Mouse (Mus musculus) embryonic facial prominence, embryonic 11.5 days (tissue): ENCODE measurements around the gene Ntrk2. TPM values are rescaled to one million over a fixed set of nuclear protein-coding genes. Genes with fewer than 3 reads are reported as not detected.

ENCODE experiments used
- ATAC-seq: fragments of 200-750 bp; cut with Nextera tagmentation; replicated peaks from 2 replicates; pipeline ENCODE4 v1.8.0; 2017; ENCODE audit warnings: low read depth; ENCODE audit not compliant: insufficient number of reproducible peaks, low FRiP score, low TSS enrichment
- DNase-seq: peaks from one replicate; pipeline ENCODE4 v3.0.0-alpha.2; 2015; ENCODE audit warnings: low spot score
- H3K27ac ChIP-seq: fragments of 300-500 bp; sonication (generic); replicated peaks from 2 replicates; pipeline ENCODE4 v1.5.1; 2014; ENCODE audit warnings: mild to moderate bottlenecking, low read depth, low read length, control low read depth
- H3K27me3 ChIP-seq: fragments of 300-500 bp; sonication (generic); 2 replicates; pipeline ENCODE4 v1.6.1; 2014; ENCODE audit warnings: mild to moderate bottlenecking, low read length, moderate library complexity, mixed read lengths; ENCODE audit not compliant: control insufficient read depth, insufficient read depth
- H3K36me3 ChIP-seq: fragments of 300-500 bp; sonication (generic); replicated peaks from 2 replicates; pipeline ENCODE4 v1.6.1; 2014; ENCODE audit warnings: low read depth, mild to moderate bottlenecking, low read length, moderate library complexity, mixed read lengths; ENCODE audit not compliant: control insufficient read depth, insufficient read depth
- H3K4me1 ChIP-seq: fragments of 300-500 bp; sonication (generic); 2 replicates; pipeline ENCODE4 v1.6.1; 2014; ENCODE audit warnings: low read length, mixed read lengths; ENCODE audit not compliant: control insufficient read depth, insufficient read depth
- H3K4me2 ChIP-seq: fragments of 300-500 bp; sonication (generic); 2 replicates; pipeline ENCODE4 v1.6.1; 2014; ENCODE audit warnings: low read depth, mild to moderate bottlenecking, control low read depth, low read length, moderate library complexity
- H3K4me3 ChIP-seq: fragments of 300-500 bp; sonication (generic); 2 replicates; pipeline ENCODE4 v1.5.1; 2014; ENCODE audit warnings: low read depth, low read length, control low read depth
- H3K9ac ChIP-seq: fragments of 300-500 bp; sonication (generic); replicated peaks from 2 replicates; pipeline ENCODE4 v1.6.1; 2014; ENCODE audit warnings: mild to moderate bottlenecking, control low read depth, low read length
- H3K9me3 ChIP-seq: fragments of 300-500 bp; sonication (generic); replicated peaks from 2 replicates; pipeline ENCODE4 v1.6.1; 2016; ENCODE audit warnings: mild to moderate bottlenecking, low read length, inconsistent platforms, mixed read lengths; ENCODE audit not compliant: control insufficient read depth
- WGBS: fragments of 180-500 bp; shearing (Covaris S2); extraction: QIAGEN DNeasy Blood & Tissue Kit; methylation state at CpG from one replicate; pipeline ENCODE4 v1.1.7; 2014; 5-methylcytosine and 5-hydroxymethylcytosine counted together
- polyA plus RNA-seq: library from polyadenylated mRNA; unstranded; fragments of >200 nt; fragmentation: Nextera tagmentation; extraction: Ambion mirVana; gene quantifications from 2 replicates; pipeline ENCODE4 v1.2.1, GENCODE M21; 2014

Ntrk2 gene
- polyA plus RNA-seq, 1 experiment from 2014 or later, result 13.6 TPM

DNA sequence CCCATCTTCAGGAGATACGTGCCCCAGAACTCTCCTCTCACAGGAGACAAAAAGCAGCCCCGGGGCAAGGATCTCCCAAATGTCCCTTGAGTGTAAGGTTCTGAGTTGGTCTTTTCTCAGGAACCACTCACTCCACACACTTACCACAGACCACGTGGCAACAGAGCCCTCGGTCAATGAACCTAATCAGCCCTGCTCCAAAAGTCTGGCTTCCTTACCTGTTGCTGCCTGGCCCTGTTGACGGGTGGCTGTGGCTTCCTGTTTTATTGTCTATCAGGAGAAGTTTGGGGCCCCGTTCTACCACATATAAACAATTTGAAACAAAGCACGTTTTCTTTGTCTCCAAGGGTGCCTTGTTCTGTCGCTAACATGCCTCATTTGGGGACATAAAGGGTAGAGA, 357.6 kb downstream of the Ntrk2 start:
- Histone ChIP-seq H3K4me2 (no peak overlapping the region), H3K27ac (no peak overlapping the region), H3K9me3 (no peaks in the 10 kb centered on the region), H3K4me1 (no peaks in the 10 kb centered on the region), H3K4me3 (no peak overlapping the region), H3K27me3 (no peaks in the 10 kb centered on the region), H3K9ac (no peak overlapping the region), H3K36me3 (no peaks in the 10 kb centered on the region)
- DNase-seq (no peak), ATAC-seq (no peak)
- 78% methylated on average over 8 of the region's 8 CpGs for whole genome bisulfite sequencing

DNA sequence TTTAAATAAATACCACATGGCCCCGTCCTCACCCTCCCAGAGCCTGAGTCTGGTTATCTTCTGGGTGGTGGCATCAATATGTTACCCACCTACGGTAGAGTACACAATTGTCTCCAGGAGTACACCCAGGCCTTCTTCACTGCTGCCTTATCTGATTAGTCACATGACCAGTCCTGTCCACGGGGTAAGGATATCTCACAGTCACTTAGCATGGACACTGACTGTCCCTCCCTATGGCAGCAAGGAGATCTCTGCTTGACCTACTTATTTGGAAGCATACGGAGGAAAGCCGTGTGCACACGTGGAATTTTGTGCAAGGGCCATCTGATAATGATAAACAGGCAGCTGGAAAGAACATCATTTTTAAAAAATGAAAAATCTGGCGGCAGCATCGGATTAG, 367.5 kb downstream of the Ntrk2 start:
- Histone ChIP-seq H3K27me3 (no peaks in the 10 kb centered on the region), H3K4me1 (no peaks in the 10 kb centered on the region), H3K9ac (no peak overlapping the region), H3K27ac (no peak overlapping the region), H3K9me3 (no peaks in the 10 kb centered on the region), H3K4me2 (no peak overlapping the region), H3K36me3 (no peaks in the 10 kb centered on the region), H3K4me3 (no peak overlapping the region)
- 73% methylated on average over 8 of the region's 8 CpGs for WGBS
- ATAC-seq (no peak), DNase-seq (no peak)

GRCm38 (mm10) chr13:59176021-59176420, 369.7 kb downstream of the Ntrk2 start:
- Histone ChIP-seq H3K4me2 (no peak overlapping the region), H3K4me3 (no peak overlapping the region), H3K9ac (no peak overlapping the region), H3K27me3 (no peaks in the 10 kb centered on the region), H3K36me3 (no peaks in the 10 kb centered on the region), H3K27ac (no peak overlapping the region), H3K9me3 (no peaks in the 10 kb centered on the region), H3K4me1 (no peaks in the 10 kb centered on the region)
- 83% methylated on average over 3 of the region's 3 CpGs for WGBS
- ATAC-seq (no peak), DNase-seq (no peak)

GRCm38 (mm10) chr13:59176485-59176884, 370.1 kb downstream of the Ntrk2 start:
- no peak overlapping the region for H3K27ac ChIP-seq
- no peak for DNase-seq

GRCm38 (mm10) chr13:59177003-59177402, 370.6 kb downstream of the Ntrk2 start:
- no peak overlapping the region for H3K4me2 ChIP-seq
- H3K36me3 ChIP-seq, result no peaks in the 10 kb centered on the region
- no peak overlapping the region for H3K27ac ChIP-seq
- no peaks in the 10 kb centered on the region for H3K27me3 ChIP-seq
- no peak for ATAC-seq
- peak; percentile 54 for DNase-seq
- H3K9me3 ChIP-seq, result no peaks in the 10 kb centered on the region
- no peak overlapping the region for H3K4me3 ChIP-seq
- H3K4me1 ChIP-seq, result no peaks in the 10 kb centered on the region
- H3K9ac ChIP-seq, result no peak overlapping the region
- 68% methylated on average over 9 of the region's 9 CpGs for WGBS

More at GRCm38 (mm10) chr13:59176485-59176884, 370.1 kb downstream of the Ntrk2 start:
- Histone ChIP-seq H3K9me3 (no peaks in the 10 kb centered on the region), H3K4me3 (no peak overlapping the region), H3K27me3 (no peaks in the 10 kb centered on the region), H3K4me1 (no peaks in the 10 kb centered on the region), H3K9ac (no peak overlapping the region), H3K4me2 (no peak overlapping the region), H3K36me3 (no peaks in the 10 kb centered on the region)
- WGBS, result 85% methylated on average over 9 of the region's 9 CpGs
- no peak for ATAC-seq

DNA sequence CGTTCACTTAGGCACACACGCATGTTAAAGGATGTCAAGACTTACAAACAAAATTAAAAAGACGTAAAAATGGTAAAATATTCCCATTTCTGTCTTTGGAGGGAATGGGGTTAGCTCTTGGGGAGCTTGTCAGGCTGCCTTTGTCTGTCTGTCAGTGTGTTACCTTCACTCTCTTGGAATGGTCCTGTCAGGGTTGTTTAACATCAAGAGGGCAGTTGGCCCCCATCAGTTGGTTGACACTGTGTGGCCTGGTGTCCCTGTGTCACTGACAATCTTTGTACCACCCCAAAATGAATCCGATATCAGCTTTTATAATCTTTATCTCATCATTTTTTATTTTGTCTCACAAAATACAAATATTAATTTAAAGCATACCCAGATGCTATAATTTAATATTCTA, 373.6 kb downstream of the Ntrk2 start:
- Histone ChIP-seq H3K27ac (no peak overlapping the region), H3K9me3 (no peaks in the 10 kb centered on the region), H3K4me2 (no peak overlapping the region), H3K9ac (no peak overlapping the region), H3K4me1 (no peaks in the 10 kb centered on the region), H3K4me3 (no peak overlapping the region), H3K27me3 (no peaks in the 10 kb centered on the region), H3K36me3 (no peaks in the 10 kb centered on the region)
- DNase-seq (no peak), ATAC-seq (no peak)
- 82% methylated on average over 4 of the region's 4 CpGs for WGBS

DNA sequence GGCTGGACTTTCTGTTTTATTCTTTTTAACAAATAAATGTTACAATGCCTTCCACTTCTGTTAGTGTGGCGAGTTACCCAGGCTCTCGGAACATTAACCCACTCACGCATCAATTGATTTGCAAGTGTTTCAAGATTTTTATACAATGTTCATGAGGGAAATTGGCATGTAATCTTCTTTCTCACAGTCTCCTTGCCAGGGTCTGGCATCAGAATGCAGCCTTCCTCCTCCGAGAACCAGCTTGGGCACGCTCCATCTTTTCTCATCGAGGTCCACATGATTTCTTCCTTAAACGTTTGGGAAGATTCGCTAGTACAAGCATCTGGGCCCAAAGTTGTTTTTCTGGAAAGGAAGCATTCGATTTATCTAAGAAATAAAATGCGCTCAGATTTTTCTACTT, 374.4 kb downstream of the Ntrk2 start:
- WGBS, result 86% methylated on average over 10 of the region's 10 CpGs
- ATAC-seq (no peak), DNase-seq (no peak)
- Histone ChIP-seq H3K27ac (no peak overlapping the region), H3K4me2 (no peak overlapping the region), H3K4me3 (no peak overlapping the region), H3K9me3 (no peaks in the 10 kb centered on the region), H3K27me3 (no peaks in the 10 kb centered on the region), H3K4me1 (no peaks in the 10 kb centered on the region), H3K36me3 (no peaks in the 10 kb centered on the region), H3K9ac (no peak overlapping the region)

DNA sequence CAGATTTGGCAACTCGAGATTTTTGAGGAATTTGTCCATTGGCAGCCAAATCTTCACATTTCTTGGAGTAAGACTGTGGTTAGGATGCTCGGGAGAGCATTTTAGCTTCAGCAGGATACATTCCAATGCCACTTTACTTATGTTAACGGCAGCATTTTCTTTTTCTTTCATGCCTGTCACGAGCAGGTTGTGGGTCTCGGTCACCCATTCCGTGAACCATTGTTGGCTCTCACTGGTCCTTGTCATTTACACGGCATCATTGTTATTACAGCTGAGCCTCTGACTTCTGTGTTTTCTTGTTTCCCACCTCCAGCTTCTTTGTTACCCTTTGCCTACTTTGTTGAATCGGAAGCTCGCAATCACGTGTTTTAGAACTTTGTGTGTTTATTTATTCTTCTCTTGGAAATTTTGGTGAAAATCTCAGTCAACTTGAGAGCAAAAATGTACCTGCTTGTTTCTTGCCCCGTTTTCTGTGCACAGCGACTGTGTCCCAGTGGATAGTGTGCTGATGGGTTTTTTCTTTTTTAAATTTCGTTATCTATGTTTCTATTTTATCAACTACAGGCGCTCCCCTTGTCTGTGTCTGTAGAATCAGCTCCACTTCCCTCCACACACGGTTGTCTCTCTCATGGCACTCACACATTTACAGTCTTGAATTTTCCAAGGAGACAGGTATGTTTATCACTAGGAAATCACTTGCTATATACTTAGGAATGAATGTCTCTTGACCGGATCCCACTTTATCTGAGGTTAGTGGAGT, 375.0 kb downstream of the Ntrk2 start:
- Histone ChIP-seq H3K27ac (no peak overlapping the region), H3K4me1 (no peaks in the 10 kb centered on the region), H3K27me3 (no peaks in the 10 kb centered on the region), H3K9me3 (no peaks in the 10 kb centered on the region), H3K4me3 (no peak overlapping the region), H3K4me2 (no peak overlapping the region), H3K36me3 (no peaks in the 10 kb centered on the region), H3K9ac (no peak overlapping the region)
- no peak for ATAC-seq
- no peak for DNase-seq
- 54% methylated on average over 16 of the region's 16 CpGs for WGBS
